Mouse (Mus musculus): Measurements from ENCODE around the gene Arid1b.

DNA sequence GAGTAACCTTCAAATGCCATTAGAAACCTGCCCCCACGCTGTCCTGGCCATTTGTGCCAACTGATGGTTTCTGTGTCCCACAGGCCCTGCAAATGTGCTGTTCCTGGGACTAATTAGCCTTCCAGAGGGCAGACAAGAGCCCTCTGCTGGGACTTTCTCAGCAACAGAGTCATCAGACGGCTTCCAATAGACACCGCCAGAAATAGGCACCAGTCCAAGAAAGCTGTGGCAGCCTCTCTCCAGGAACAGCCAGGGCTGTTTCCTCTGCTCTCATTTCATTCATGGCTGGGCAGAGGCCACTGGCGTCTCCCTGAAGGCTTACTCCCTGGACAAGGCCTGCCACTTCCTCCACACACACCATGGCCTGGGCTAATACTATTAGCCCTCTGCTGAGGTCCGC lies 358.8 kb downstream of the Arid1b start:
- TF ChIP-seq POLR2A (IDR thresholded peaks at IDR 0.05; ENCODE audit: control insufficient read depth, extremely low read depth, insufficient read depth, low read length, poor library complexity) (no peak), CTCF (IDR thresholded peaks at IDR 0.05; ENCODE audit: borderline replicate concordance, control insufficient read depth, extremely low read depth, insufficient read depth, low read length, poor library complexity) (no peak)
